Mouse (Mus musculus) spleen, adult 2 months (tissue): ENCODE measurements around the gene Ttc1.

Experiments
- CTCF ChIP-seq: fragments of 200-500 bp; IDR thresholded peaks from 2 replicates; pipeline ENCODE4 v1.5.1; 2011; ENCODE audit warnings: mild to moderate bottlenecking, inconsistent platforms; ENCODE audit not compliant: insufficient read depth, insufficient read length, insufficient replicate concordance; ENCODE audit errors: extremely low read depth
- POLR2A ChIP-seq: fragments of 200-500 bp; IDR thresholded peaks from 2 replicates; pipeline ENCODE4 v1.6.1; 2011; ENCODE audit warnings: low read depth, low read length, inconsistent platforms

DNA sequence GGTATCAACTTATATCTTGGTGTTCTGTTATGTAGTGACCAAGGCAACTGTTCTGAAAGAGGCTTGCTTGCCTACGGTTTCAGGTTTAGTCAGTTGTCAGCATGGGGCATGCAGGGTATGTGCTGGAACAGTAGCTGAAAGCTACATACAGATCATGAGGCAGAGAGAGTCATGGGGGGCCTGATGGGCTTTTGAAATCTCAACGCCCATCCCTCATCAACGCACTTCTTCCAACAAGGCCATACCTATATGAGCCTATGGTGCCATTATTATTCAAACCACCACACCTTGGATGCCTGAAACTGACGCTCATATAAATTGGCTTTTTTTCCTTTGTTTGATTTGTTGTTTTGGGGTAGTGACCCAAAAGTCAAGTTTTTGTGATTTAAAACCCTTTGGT is 51.2 kb downstream of the Ttc1 start:
- TF ChIP-seq POLR2A (no peak), CTCF (no peak)
